Mouse (Mus musculus): Measurements from ENCODE around the gene Cog3.
"Not testable (repeated sequence)": the region's sequence is repeated elsewhere in the genome, so short reads cannot be mapped to it uniquely, and the experiment has no call there.

The Cog3 gene
- long read RNA-seq, experiment 1, full-length matches to known transcripts = 4 of 11 reads
- long read RNA-seq, experiment 1, partial matches to known transcripts = 5 of 11 reads
- long read RNA-seq, experiment 1, other reads (novel, unspliced or antisense) = 2 of 11 reads
- long read RNA-seq, experiment 2, full-length matches to known transcripts = 1 of 5 reads
- long read RNA-seq, experiment 2, partial matches to known transcripts = 1 of 5 reads
- long read RNA-seq, experiment 2, other reads (novel, unspliced or antisense) = 3 of 5 reads

DNA sequence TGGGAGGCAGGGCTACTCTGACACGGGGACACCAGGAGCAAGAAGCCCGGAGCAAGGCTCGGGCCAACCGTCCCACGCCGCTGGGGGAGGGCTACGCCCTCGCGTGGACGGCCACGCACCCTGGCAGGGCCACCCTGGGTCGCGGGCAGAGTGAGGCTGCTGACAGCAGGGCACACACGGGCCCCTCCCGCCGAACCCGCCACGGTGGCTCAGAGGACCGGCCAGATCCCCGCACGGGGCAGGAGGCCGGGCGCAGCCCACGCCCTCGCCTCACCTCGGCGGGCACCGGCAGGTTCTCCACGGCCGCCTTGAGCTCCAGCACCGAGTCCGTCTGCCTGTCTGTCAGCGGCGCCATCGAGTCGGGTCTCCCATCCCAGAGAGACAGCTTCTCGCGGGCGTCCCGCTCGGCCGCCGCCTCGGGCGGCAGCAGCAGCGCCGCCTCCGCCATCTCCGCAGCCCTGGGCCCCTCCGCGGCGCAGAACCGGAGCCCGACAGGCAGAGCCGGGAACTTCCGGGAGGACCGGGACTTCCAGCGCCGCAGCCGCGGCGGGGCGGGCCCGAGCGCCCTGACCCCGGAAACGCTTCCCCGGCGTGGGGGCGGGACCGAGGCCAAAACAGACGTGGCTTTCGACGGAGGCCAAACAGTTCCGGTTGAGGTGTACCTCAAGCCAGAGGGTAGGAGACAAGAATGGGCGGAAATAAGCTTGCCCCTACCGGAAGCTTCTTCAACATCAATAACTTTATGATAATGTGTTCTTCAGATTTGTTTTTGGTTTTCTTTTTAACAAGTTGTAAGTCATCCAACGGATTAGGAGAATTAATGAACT is at the start of gene Cog3:
Cog3 (minus strand) TSS at position 527 of the 827 bp plus-strand sequence.
- intact Hi-C loops (cut with DNase I) = no loop called here

GRCm38 (mm10) chr14:75797769-75798386 is 43.6 kb upstream of the Cog3 start:
- intact Hi-C loops (cut with DNase I) = no loop called here

DNA sequence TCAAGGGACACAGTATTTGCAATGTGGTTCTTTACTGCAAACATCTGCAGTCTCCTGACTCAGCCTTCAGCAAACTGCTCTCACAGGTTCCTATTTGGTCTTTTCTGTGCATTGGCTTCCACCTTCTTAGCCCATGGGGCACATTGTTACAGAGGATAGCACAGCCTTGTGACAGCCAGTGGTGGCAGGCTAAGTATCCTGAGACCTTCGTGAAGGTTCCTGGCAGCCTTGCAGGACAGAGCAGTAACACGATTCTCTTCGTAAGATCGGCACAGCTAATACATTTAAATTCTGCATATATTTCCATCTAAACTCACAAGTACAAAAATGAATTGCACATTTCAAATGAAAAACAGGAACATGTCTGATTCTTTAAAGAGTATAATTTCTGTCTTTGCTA is 41.6 kb upstream of the Cog3 start:
- intact Hi-C loops (cut with DNase I) = no loop called here

GRCm38 (mm10) chr14:75794726-75795125 is 40.4 kb upstream of the Cog3 start:
- intact Hi-C loops (cut with DNase I) = no loop called here

DNA sequence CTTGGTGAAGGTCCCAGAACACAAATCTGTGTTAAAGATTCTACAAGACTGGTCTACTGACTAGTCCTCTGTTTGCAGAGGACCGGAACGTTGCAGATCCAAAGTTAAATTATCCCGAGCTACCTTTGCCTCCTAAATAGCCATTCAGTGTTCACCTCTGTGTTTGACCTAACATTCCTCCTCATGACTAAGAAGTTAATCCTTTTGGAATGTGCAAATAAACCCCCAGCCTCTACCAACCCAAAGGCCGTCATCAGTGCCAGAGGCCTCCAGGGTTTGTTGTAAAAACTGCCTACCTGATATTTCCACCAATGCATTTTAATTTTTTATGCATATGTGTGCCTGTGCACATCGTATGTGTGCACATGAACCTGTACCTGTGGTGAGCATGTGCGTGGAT is 40.0 kb upstream of the Cog3 start:
- intact Hi-C loops (cut with DNase I) = no loop called here

GRCm38 (mm10) chr14:75793110-75793509 is 38.8 kb upstream of the Cog3 start:
- intact Hi-C loops (cut with DNase I) = no loop called here

- intact Hi-C loops (cut with DNase I) = no loop called here
Observed at GRCm38 (mm10) chr14:75791372-75791771, 37.1 kb upstream of the Cog3 start.

GRCm38 (mm10) chr14:75790411-75790996 is 36.2 kb upstream of the Cog3 start:
- intact Hi-C loops (cut with DNase I) = no loop called here

DNA sequence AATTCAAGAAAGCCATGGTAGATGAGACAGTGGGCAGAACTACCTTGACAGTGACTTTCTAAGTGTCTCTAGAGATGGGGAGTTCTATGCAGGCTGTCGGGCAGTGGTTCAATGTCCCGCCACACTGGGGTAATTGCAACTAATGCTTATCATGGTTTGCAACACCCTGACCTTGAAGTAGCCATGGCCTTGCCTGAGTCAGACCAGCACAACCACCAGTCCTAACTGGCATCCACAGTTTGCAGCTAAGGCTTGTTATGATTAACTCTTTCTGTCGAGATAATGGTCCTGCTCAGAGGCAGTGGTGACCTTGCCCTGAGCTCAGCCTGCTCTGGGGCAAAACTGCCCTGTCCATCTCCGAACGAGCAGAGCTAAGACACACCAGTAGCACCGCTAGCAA is 35.0 kb upstream of the Cog3 start:
- intact Hi-C loops (cut with DNase I) = loop anchor here (5.0 kb wide), 1 partner anchor 38 kb away; no protein-coding TSS in a partner anchor

- intact Hi-C loops (cut with DNase I) = loop anchor here (5.0 kb wide), 1 partner anchor 40 kb away; no protein-coding TSS in a partner anchor
Observed at GRCm38 (mm10) chr14:75787794-75788175, 33.5 kb upstream of the Cog3 start.

DNA sequence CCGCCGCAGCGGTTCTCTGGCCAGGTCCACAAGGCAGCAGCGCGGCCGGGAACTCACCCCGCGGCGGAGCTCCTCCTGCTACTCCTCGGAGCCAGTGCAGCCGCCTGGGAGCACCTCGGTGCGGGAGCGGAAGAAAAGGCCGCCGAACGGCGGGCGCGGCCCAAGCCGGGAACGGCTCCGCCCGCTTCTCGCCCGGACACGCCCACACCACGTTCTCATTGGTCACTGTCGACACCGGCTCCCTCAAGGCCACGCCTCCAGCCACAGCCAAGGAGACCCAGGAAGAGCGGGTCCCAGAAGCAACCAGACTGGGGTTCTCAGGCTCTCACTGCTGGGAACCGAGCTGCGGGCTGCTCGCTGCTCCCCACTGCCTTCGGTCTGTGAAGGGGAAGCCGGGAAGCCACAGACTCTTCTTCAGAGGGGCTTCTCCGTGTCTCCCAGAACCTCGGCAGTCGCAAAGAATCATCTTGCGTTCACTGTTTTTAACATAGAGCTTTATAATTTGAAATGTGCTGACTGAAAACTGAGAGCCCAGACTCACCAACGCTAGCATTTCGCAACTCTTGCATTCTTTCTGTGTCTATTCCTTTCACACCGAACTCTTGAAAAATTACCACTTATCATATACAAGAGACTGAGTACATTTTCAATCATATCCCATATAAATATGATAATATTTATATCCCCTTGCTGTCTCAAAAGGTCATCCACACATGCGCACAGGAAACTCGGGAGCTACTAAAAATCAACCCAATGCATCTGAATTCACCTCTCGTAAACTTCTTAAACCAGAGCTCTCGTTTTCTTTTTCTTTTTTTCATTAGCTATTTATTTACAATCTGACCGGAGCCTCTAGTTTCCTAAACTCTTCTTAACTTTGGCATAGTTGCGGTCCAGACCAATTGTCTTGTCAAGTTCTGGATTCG is 32.8 kb upstream of the Cog3 start, which contains the start of gene Slc25a30:
Slc25a30 (minus strand) TSS at position 170 of the 926 bp plus-strand sequence.
- intact Hi-C loops (cut with DNase I) = loop anchor here (5.0 kb wide), 1 partner anchor 40 kb away; no protein-coding TSS in a partner anchor

DNA sequence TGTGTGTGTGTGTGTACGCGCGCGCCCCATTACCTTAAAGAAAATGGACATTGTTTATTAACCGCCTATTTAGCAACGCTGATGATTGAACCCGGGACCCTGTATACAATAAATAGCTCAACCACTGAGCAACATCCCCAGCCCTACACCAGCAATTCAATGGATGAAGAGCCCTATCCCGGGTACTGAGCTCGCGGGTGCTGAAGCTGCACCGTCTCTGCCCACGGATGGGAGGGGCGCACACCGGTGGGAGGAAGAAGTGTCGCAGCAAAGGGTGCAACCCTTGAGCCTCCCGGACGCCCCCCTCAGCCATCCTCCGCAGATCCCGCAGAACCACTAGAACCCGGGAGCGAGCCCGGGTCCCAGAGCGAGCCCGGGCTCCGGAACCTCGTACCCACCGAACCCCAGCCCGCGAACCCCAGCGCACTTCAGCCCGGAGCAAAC is 32.1 kb upstream of the Cog3 start:
- intact Hi-C loops (cut with DNase I) = loop anchor here (5.0 kb wide), 1 partner anchor 41 kb away; no protein-coding TSS in a partner anchor

DNA sequence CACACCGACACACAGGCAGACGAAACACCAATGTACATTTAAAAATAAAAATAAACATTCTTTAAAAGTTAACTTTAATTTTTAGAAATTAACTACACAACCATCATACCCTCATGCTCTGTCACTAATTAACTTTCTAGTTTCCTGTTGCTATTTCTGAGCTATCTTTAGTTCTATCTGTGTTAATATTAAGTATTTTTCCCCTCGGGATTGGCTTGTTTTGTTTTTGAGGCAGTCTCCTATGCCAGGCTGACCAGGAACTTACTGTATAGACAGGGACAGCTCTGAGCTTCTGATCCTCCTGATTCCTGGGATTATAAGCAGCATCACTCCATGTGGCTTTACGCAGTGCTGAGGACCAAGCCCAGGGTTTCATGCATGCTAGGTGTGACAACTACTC is 25.6 kb upstream of the Cog3 start:
- intact Hi-C loops (cut with DNase I) = no loop called here

- intact Hi-C loops (cut with DNase I) = no loop called here
Observed at GRCm38 (mm10) chr14:75776637-75777036, 22.3 kb upstream of the Cog3 start.

DNA sequence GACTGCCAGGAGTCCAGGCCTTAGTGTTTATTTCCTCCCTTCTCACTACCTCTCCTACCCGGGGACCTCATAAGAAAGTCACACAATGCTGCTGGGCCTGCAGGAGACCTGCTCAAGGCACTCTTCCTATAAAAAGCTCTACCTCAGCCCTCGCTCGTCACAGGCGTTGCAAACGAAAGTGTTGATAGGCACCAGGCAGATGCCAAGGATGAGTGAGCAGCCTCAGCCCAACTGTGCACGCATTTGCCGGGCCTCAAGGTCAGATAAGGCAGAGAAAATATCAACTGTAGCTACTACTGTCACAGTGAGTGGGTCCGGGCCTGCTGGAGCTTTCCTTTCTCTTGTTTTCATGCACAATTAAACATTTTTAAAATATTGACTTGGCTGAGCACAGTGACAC is 19.1 kb upstream of the Cog3 start:
- intact Hi-C loops (cut with DNase I) = no loop called here

DNA sequence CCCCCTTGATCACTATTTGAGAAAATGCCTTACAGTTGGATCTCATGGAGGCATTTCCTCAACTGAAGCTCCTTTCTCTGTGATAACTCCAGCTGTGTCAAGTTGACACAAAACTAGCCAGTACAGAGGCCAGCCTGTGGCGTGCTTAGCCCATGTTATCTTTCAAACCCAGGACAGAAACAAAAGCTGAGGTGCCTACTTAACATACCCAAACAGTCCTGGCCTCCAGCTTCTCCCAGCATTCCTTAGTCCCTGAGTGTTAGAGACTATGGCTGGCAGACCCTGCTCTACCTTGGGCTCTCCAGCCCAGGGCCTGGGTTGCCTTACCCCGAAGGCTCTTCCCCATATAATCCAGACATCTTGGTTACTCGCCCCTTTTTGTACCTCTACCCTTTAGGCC is 18.1 kb upstream of the Cog3 start:
- intact Hi-C loops (cut with DNase I) = not testable (repeated sequence)

GRCm38 (mm10) chr14:75771101-75771501 is 16.8 kb upstream of the Cog3 start:
- intact Hi-C loops (cut with DNase I) = no loop called here

DNA sequence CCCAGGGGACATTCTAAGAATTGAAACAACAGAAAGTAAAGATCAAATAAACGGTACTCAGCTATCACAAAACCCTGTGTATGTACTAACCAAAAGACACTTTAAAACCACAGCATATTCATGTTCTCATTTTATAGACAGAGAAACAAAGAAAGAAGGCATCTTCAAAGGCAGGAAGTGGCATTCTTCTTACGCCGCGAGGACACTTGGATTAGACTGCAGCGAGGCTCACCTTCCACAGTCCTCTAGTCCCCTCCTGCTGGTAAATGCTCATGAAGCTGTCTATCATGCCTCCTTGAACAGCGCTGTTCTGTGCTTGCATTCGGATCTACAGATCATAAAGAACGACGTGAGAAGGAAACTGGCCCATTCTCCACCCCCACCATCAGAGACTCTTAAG is 15.0 kb upstream of the Cog3 start:
- intact Hi-C loops (cut with DNase I) = no loop called here

DNA sequence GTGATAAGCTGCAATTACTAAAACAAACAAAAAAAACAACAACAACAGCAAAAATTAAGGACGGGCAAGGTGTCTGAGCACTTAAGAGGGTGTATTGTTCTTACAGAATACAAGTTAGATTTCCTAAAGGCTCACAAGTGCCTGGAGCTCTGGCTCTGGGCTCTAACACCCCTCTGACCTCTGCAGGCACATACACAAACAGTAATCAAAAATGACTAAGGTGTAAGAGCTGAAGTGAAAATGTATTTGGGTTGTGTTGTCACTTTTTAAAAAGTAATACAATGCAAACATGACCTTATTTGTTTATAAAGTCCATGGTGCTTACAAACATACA is 13.9 kb upstream of the Cog3 start:
- intact Hi-C loops (cut with DNase I) = no loop called here

DNA sequence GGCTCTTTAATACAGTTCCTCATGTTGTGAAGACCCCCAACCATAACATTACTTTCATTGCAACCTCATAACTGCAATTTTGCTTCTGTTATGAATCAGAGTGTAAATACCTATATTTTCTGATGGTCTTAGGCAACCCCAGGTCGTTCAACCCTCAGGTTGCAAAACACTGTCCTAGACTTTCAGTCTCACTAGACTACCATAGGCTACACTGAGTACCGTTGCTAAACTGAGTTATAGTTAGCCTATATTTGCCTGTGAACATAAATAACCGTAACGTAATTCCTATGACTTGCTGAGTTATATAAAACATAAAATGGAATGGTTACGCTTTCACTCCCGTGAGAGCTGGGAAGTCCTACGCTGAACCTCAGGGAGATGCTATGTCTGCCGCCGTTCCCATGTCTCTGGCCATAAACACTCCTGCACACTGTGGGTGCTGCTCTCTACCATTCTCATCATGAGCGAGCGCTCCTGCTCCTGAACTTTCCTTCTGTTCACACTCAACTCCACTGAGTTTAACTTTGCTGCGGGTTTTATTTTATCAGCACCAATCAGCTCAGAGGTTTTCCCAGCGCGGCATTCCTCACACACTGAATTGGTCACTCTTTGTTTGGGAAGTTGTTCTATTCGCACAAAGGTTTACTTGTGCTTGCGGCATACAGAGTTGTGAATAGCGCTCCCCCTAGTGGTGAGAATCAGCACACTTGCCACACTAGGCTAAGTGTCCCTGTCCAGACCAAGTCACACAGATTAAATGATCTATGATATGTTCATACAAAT is 13.4 kb upstream of the Cog3 start:
- intact Hi-C loops (cut with DNase I) = no loop called here

Measured in adrenal gland (tissue).